In the genomic region with DNA sequence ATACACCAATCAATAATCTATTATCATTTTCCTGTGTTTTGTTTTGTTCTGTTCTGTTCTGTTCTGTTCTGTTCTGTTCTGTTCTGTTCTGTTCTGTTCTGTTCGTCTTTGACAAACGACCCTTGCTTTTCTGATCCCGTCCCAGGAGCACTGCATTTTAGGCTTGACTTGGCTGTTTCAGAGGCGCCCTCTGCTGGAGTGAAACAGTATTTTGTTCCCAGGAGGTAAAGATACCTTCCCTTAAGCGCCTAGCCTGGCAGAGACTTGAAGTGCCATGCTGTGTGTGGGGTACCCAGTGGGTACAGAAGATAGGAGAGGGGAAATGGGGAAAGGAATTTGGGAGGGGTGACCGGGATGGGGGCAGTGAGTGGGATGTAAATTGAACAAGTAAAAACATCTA, we compare ENCODE assay signal across 9 mouse cellular contexts. TPM values are rescaled to one million over a fixed set of nuclear protein-coding genes. Genes with fewer than 3 reads are reported as not detected.
A peak's percentile ranks its signal among the peaks of the same experiment; 100 is the strongest.
DNase-seq lines count a peak whose midpoint lies in the region; ATAC-seq and TF ChIP-seq lines count a peak whose summit lies in the region.
"Had no signal": no experiment of that assay in that cellular context is flagged by ENCODE, and none has a peak within 500 bp of the region (broad histone marks: within the 10 kb centered on the region; RNA-seq: fewer than 3 reads in every experiment).

No protein-coding gene starts in this region.

- H3K4me2 ChIP-seq in lung, embryonic 14.5 days, result no peak overlapping the region

- WGBS in lung, embryonic 14.5 days, result 22% methylated on average over 6 of the region's 6 CpGs

- no peaks in the 10 kb centered on the region for H3K36me3 ChIP-seq in lung, embryonic 14.5 days (ENCODE audit: insufficient read depth)

- no peaks in the 10 kb centered on the region for H3K27me3 ChIP-seq in lung, embryonic 14.5 days (ENCODE audit: insufficient read depth, low read length)

- H3K9ac ChIP-seq in lung, embryonic 14.5 days, result no peak overlapping the region

- ATAC-seq in frontal cortex, adult (ENCODE audit: low TSS enrichment), result no peak
- ATAC-seq in lung, embryonic 14.5 days (ENCODE audit: insufficient read depth), result no peak

- no peak overlapping the region for H3K4me3 ChIP-seq in lung, embryonic 14.5 days (ENCODE audit: low read depth, low read length)

- DNase-seq in frontal cortex, postnatal 25 days (ENCODE audit: low spot score in 2 of 2), result peak; percentile 19 to 21
- DNase-seq in ovary, postnatal 14 days (ENCODE audit: low spot score), result peak; percentile 26
- no peak for DNase-seq in ovary, postnatal 10 days (ENCODE audit: low spot score)
- DNase-seq in adrenal gland, postnatal 25 days, result peak; percentile 37
- peak; percentile 31 to 54 for DNase-seq in heart, postnatal 36 days
- DNase-seq in lung, embryonic 14.5 days, result peak; percentile 74
- DNase-seq in thymus, postnatal 0 days (ENCODE audit: low spot score), result peak; percentile 38

- no peaks in the 10 kb centered on the region for H3K9me3 ChIP-seq in lung, embryonic 14.5 days (ENCODE audit: low read depth, low read length)

- peak; percentile 68 for TF ChIP-seq CTCF in lung, embryonic 14.5 days (IDR thresholded peaks at IDR 0.05; ENCODE audit: low read depth)

- intact Hi-C loops in heart, postnatal 36 days (cut with DNase I), result loop anchor here (2.0 to 5.0 kb wide), 2 partner anchors 18 to 94 kb away; no protein-coding TSS in a partner anchor

- H3K27ac ChIP-seq in lung, embryonic 14.5 days (ENCODE audit: low read depth), result no peak overlapping the region

- no peaks in the 10 kb centered on the region for H3K4me1 ChIP-seq in lung, embryonic 14.5 days (ENCODE audit: insufficient read depth)

RNA-seq across cellular contexts. Expression of a gene that starts 21.5 kb away (rescaled TPM):
- total RNA-seq in adrenal gland, postnatal 25 days (2021), result 1.8 and 2.2 TPM in 2 replicates
- total RNA-seq in heart, postnatal 36 days (2021), result 1 to 10 TPM; 5.5 to 5.9 TPM
- 1.1 and 1.4 TPM in 2 replicates for polyA plus RNA-seq in lung, embryonic 14.5 days (2014; fragmentation: Nextera tagmentation; extraction: Ambion mirVana)
- 0.37 and 0.88 TPM in 2 replicates for polyA plus RNA-seq in thymus, postnatal 0 days (2015; fragmentation: Nextera tagmentation; extraction: Ambion mirVana)

RNA-seq across cellular contexts. Expression of a gene that starts 35.5 kb away (rescaled TPM):
- total RNA-seq in adrenal gland, postnatal 25 days (2021), result not detected in 2 replicates
- total RNA-seq in heart, postnatal 36 days (2021), result not detected
- polyA plus RNA-seq in lung, embryonic 14.5 days (2014; fragmentation: Nextera tagmentation; extraction: Ambion mirVana), result 0.25 TPM in 1 of 2 replicates, not detected in the other
- not detected in 2 replicates for polyA plus RNA-seq in thymus, postnatal 0 days (2015; fragmentation: Nextera tagmentation; extraction: Ambion mirVana)
- total RNA-seq: adrenal gland, postnatal 4 days had no signal

RNA-seq across cellular contexts. Expression of a gene that starts 51.4 kb away (rescaled TPM):
- total RNA-seq in adrenal gland, postnatal 25 days (2021), result 1.5 and 2.0 TPM in 2 replicates
- 10 to 100 TPM in 1 of 2 experiments, 1 to 10 TPM in 1; 4.8 to 11.0 TPM for total RNA-seq in heart, postnatal 36 days (2021)
- 2.7 and 3.5 TPM in 2 replicates for polyA plus RNA-seq in lung, embryonic 14.5 days (2014; fragmentation: Nextera tagmentation; extraction: Ambion mirVana)
- 0.69 and 0.78 TPM in 2 replicates for polyA plus RNA-seq in thymus, postnatal 0 days (2015; fragmentation: Nextera tagmentation; extraction: Ambion mirVana)
